Mouse (Mus musculus) heart, embryonic 16.5 days (tissue): ENCODE measurements around the gene Etaa1. TPM values are rescaled to one million over a fixed set of nuclear protein-coding genes. Genes with fewer than 3 reads are reported as not detected.
"Not testable (repeated sequence)": the region's sequence is repeated elsewhere in the genome, so short reads cannot be mapped to it uniquely, and the experiment has no call there.

ENCODE experiments used
- ATAC-seq: fragments of 200-750 bp; cut with Nextera tagmentation; replicated peaks from 2 replicates; pipeline ENCODE4 v1.8.0; 2017; ENCODE audit warnings: moderate number of reproducible peaks; ENCODE audit not compliant: insufficient read depth, low FRiP score; ENCODE audit errors: extremely low read depth
- H3K27ac ChIP-seq: fragments of 300-500 bp; sonication (generic); 2 replicates; pipeline ENCODE4 v1.5.1; 2014; ENCODE audit warnings: mild to moderate bottlenecking, low read length, control low read depth, moderate library complexity
- H3K27me3 ChIP-seq: fragments of 300-500 bp; sonication (generic); 2 replicates; pipeline ENCODE4 v1.6.1; 2014; ENCODE audit warnings: low read length, mixed read lengths; ENCODE audit not compliant: control insufficient read depth, insufficient read depth
- H3K36me3 ChIP-seq: fragments of 300-500 bp; sonication (generic); 2 replicates; pipeline ENCODE4 v1.6.1; 2014; ENCODE audit not compliant: control insufficient read depth, insufficient read depth
- H3K4me1 ChIP-seq: fragments of 300-500 bp; sonication (generic); 2 replicates; pipeline ENCODE4 v1.6.1; 2014; ENCODE audit warnings: low read length, mixed read lengths; ENCODE audit not compliant: control insufficient read depth, insufficient read depth
- H3K4me2 ChIP-seq: fragments of 300-500 bp; sonication (generic); 2 replicates; pipeline ENCODE4 v1.6.1; 2014; ENCODE audit warnings: low read depth, mild to moderate bottlenecking, control low read depth, low read length
- H3K4me3 ChIP-seq: fragments of 300-500 bp; sonication (generic); 2 replicates; pipeline ENCODE4 v1.5.1; 2014; ENCODE audit warnings: mild to moderate bottlenecking, control low read depth, low read length
- H3K9ac ChIP-seq: fragments of 300-500 bp; sonication (generic); 2 replicates; pipeline ENCODE4 v1.6.1; 2014; ENCODE audit warnings: low read length, control low read depth
- H3K9me3 ChIP-seq: fragments of 300-500 bp; sonication (generic); replicated peaks from 2 replicates; pipeline ENCODE4 v1.6.1; 2016; ENCODE audit warnings: low read length; ENCODE audit not compliant: control insufficient read depth
- WGBS: fragments of 180-500 bp; shearing (Covaris S2); extraction: QIAGEN DNeasy Blood & Tissue Kit; methylation state at CpG from one replicate; pipeline ENCODE4 v1.1.7; 2014; 5-methylcytosine and 5-hydroxymethylcytosine counted together
- polyA plus RNA-seq: library from polyadenylated mRNA; unstranded; fragments of >200 nt; fragmentation: Nextera tagmentation; extraction: Ambion mirVana; gene quantifications from 2 replicates; pipeline ENCODE4 v1.2.1, GENCODE M21; 2015

The Etaa1 gene
- polyA plus RNA-seq, 1 experiment from 2014 or later: 6.0 TPM

GRCm38 (mm10) chr11:17937931-17938330, 15.7 kb downstream of the Etaa1 start:
- no peak for ATAC-seq
- no peak overlapping the region for H3K4me3 ChIP-seq
- H3K9me3 ChIP-seq: no peaks in the 10 kb centered on the region
- no peak overlapping the region for H3K4me2 ChIP-seq
- no peak overlapping the region for H3K27ac ChIP-seq
- no peaks in the 10 kb centered on the region for H3K27me3 ChIP-seq
- H3K4me1 ChIP-seq: no peaks in the 10 kb centered on the region
- H3K36me3 ChIP-seq: peaks cover 15% of the 10 kb centered on the region
- no peak overlapping the region for H3K9ac ChIP-seq

DNA sequence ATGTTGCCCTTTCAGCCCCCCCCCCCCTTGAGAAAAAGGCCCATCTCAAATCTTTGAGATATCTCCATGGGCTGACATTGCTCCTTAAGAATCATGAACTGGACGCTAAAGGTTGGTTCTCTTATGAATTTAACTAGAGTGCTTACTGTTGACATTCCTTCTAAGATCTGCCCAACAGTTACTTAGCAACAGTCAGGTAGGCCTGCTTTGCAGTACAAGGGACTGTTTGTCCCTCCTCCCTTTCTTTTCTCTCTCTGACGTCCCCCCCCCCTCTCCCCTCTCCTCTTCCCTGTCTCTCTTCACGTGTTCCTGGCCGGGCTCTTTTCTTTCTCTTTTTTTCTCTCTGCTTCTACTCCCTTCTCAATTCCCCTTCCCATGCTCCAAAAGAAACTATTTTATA, 35.8 kb downstream of the Etaa1 start:
- H3K9me3 ChIP-seq: no peaks in the 10 kb centered on the region
- ATAC-seq: no peak
- H3K27ac ChIP-seq: no peak overlapping the region
- H3K36me3 ChIP-seq: no peaks in the 10 kb centered on the region
- H3K4me1 ChIP-seq: no peaks in the 10 kb centered on the region
- no peaks in the 10 kb centered on the region for H3K27me3 ChIP-seq
- 65% methylated on average over 4 of the region's 4 CpGs for WGBS
- H3K4me2 ChIP-seq: no peak overlapping the region
- H3K4me3 ChIP-seq: no peak overlapping the region
- H3K9ac ChIP-seq: no peak overlapping the region

DNA sequence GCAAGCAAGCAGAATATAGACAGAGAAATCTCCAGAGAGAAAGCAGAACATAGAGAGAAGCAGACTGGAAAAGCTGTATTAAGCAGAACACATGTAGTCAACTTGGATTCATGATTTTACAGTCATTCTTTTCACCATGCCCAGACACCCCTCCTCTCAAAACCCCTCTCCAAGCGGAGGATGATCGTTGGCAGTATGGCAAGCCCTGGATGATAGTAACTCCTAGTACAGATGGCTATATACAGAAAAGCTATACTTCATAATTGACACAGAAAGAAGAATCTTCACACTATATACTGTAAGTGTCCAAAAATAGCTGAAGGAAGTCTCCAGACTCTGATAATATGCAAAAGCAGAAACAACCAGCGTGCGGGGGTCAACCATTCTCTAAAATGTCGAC, 36.6 kb downstream of the Etaa1 start:
- Histone ChIP-seq H3K9me3 (no peaks in the 10 kb centered on the region), H3K4me1 (no peaks in the 10 kb centered on the region), H3K9ac (no peak overlapping the region), H3K27me3 (no peaks in the 10 kb centered on the region), H3K36me3 (no peaks in the 10 kb centered on the region), H3K4me3 (no peak overlapping the region), H3K27ac (no peak overlapping the region), H3K4me2 (no peak overlapping the region)
- WGBS: 78% methylated on average over 5 of the region's 5 CpGs
- no peak for ATAC-seq

- WGBS: 82% methylated on average over 1 of the region's 1 CpGs
- H3K4me1 ChIP-seq: no peaks in the 10 kb centered on the region
- no peak overlapping the region for H3K4me3 ChIP-seq
- no peaks in the 10 kb centered on the region for H3K9me3 ChIP-seq
- H3K27me3 ChIP-seq: no peaks in the 10 kb centered on the region
- H3K36me3 ChIP-seq: no peaks in the 10 kb centered on the region
- H3K4me2 ChIP-seq: no peak overlapping the region
- H3K27ac ChIP-seq: no peak overlapping the region
- no peak overlapping the region for H3K9ac ChIP-seq
- no peak for ATAC-seq
Observed at GRCm38 (mm10) chr11:17916486-17916885, 37.2 kb downstream of the Etaa1 start.

- not testable (repeated sequence) for H3K27ac ChIP-seq
- 81% methylated on average over 4 of the region's 4 CpGs for WGBS
Observed at GRCm38 (mm10) chr11:17900996-17901395, 52.7 kb downstream of the Etaa1 start.

More at GRCm38 (mm10) chr11:17900996-17901395, 52.7 kb downstream of the Etaa1 start:
- H3K9ac ChIP-seq, H3K36me3 ChIP-seq, H3K4me3 ChIP-seq, ATAC-seq, H3K27me3 ChIP-seq, H3K4me1 ChIP-seq, H3K9me3 ChIP-seq, H3K4me2 ChIP-seq: not testable (repeated sequence)
